Mouse (Mus musculus) naive thymus-derived CD4-positive, alpha-beta T cell, adult 2 months (primary cell): ENCODE data around the gene Ankrd23.

Experiments
- DNase-seq: peaks from one replicate; pipeline ENCODE4 v3.0.0-alpha.2; 2011; ENCODE audit warnings: low read depth

Gene Ankrd23

GRCm38 (mm10) chr1:36545382-36545781, 8.7 kb upstream of the Ankrd23 start:
- no peak for DNase-seq

GRCm38 (mm10) chr1:36542925-36543324, 6.2 kb upstream of the Ankrd23 start:
- DNase-seq: no peak

GRCm38 (mm10) chr1:36541844-36542243, 5.2 kb upstream of the Ankrd23 start:
- no peak for DNase-seq

GRCm38 (mm10) chr1:36540807-36541206, 4.1 kb upstream of the Ankrd23 start:
- no peak for DNase-seq

GRCm38 (mm10) chr1:36540132-36540531, 3.4 kb upstream of the Ankrd23 start:
- DNase-seq: no peak

- DNase-seq: no peak
Measured at GRCm38 (mm10) chr1:36539186-36539585, 2.5 kb upstream of the Ankrd23 start, which contains the start of gene Gm42417. Gm42417 (minus strand) TSS chr1:36539429.

- DNase-seq: no peak
Measured at GRCm38 (mm10) chr1:36538727-36539126, 2.0 kb upstream of the Ankrd23 start.

- no peak for DNase-seq
Measured at GRCm38 (mm10) chr1:36536397-36536728, 320 bp downstream of the Ankrd23 start.

GRCm38 (mm10) chr1:36535477-36536396, 946 bp downstream of the Ankrd23 start:
- DNase-seq: no peak

- DNase-seq: no peak
Measured at GRCm38 (mm10) chr1:36534595-36535058, 2.1 kb downstream of the Ankrd23 start.

GRCm38 (mm10) chr1:36533546-36533945, 3.1 kb downstream of the Ankrd23 start:
- DNase-seq: no peak

- no peak for DNase-seq
Measured at GRCm38 (mm10) chr1:36531461-36531860, 5.2 kb downstream of the Ankrd23 start.

GRCm38 (mm10) chr1:36530962-36531361, 5.7 kb downstream of the Ankrd23 start:
- DNase-seq: no peak

- no peak for DNase-seq
Measured at GRCm38 (mm10) chr1:36530485-36530884, 6.2 kb downstream of the Ankrd23 start.

- no peak for DNase-seq
Measured at GRCm38 (mm10) chr1:36529875-36530274, 6.8 kb downstream of the Ankrd23 start.

GRCm38 (mm10) chr1:36529274-36529673, 7.4 kb downstream of the Ankrd23 start:
- no peak for DNase-seq

GRCm38 (mm10) chr1:36528351-36528750, 8.3 kb downstream of the Ankrd23 start:
- no peak for DNase-seq

GRCm38 (mm10) chr1:36526903-36527302, 9.8 kb downstream of the Ankrd23 start:
- no peak for DNase-seq

- DNase-seq: no peak
Measured at GRCm38 (mm10) chr1:36525774-36526173, 10.9 kb downstream of the Ankrd23 start.

- no peak for DNase-seq
Measured at GRCm38 (mm10) chr1:36524058-36524457, 12.6 kb downstream of the Ankrd23 start.

- no peak for DNase-seq
Measured at GRCm38 (mm10) chr1:36523332-36524013, 13.2 kb downstream of the Ankrd23 start.

GRCm38 (mm10) chr1:36522210-36522609, 14.5 kb downstream of the Ankrd23 start:
- no peak for DNase-seq

- no peak for DNase-seq
Measured at GRCm38 (mm10) chr1:36519626-36520025, 17.1 kb downstream of the Ankrd23 start.
